Mouse (Mus musculus): ENCODE results near the gene Vps18.

Vps18 gene

GRCm38 (mm10) chr2:119292281-119292680 is 3.7 kb downstream of the Vps18 start:
- DNase-seq (ENCODE audit: low spot score in 2 of 2) = no peak

- no peak for DNase-seq (ENCODE audit: low spot score in 2 of 2)
Observed at GRCm38 (mm10) chr2:119292852-119293251, 4.3 kb downstream of the Vps18 start.

GRCm38 (mm10) chr2:119293311-119293710 is 4.8 kb downstream of the Vps18 start:
- DNase-seq (ENCODE audit: low spot score in 2 of 2) = no peak

GRCm38 (mm10) chr2:119293776-119294390 is 5.3 kb downstream of the Vps18 start:
- no peak for DNase-seq (ENCODE audit: low spot score in 2 of 2)

GRCm38 (mm10) chr2:119294411-119294810 is 5.9 kb downstream of the Vps18 start:
- no peak for DNase-seq (ENCODE audit: low spot score in 2 of 2)

- DNase-seq (ENCODE audit: low spot score in 2 of 2) = no peak
Observed at GRCm38 (mm10) chr2:119296756-119297155, 8.2 kb downstream of the Vps18 start.

- no peak for DNase-seq (ENCODE audit: low spot score in 2 of 2)
Observed at GRCm38 (mm10) chr2:119297506-119297905, 9.0 kb downstream of the Vps18 start.

GRCm38 (mm10) chr2:119298330-119298729 is 9.8 kb downstream of the Vps18 start:
- peak; percentile 39 to 49 for DNase-seq (ENCODE audit: low spot score in 2 of 2)

GRCm38 (mm10) chr2:119298839-119299238 is 10.3 kb downstream of the Vps18 start:
- no peak for DNase-seq (ENCODE audit: low spot score in 2 of 2)

GRCm38 (mm10) chr2:119299981-119300818 is 11.7 kb downstream of the Vps18 start:
- DNase-seq (ENCODE audit: low spot score in 2 of 2) = peak; percentile 75 to 86

GRCm38 (mm10) chr2:119300819-119301493 is 12.4 kb downstream of the Vps18 start:
- DNase-seq (ENCODE audit: low spot score in 2 of 2) = no peak

- DNase-seq (ENCODE audit: low spot score in 2 of 2) = no peak
Observed at GRCm38 (mm10) chr2:119302876-119303275, 14.3 kb downstream of the Vps18 start.

GRCm38 (mm10) chr2:119304391-119304790 is 15.9 kb downstream of the Vps18 start:
- DNase-seq (ENCODE audit: low spot score in 2 of 2) = no peak

- DNase-seq (ENCODE audit: low spot score in 2 of 2) = no peak
Observed at GRCm38 (mm10) chr2:119304798-119305208, 16.3 kb downstream of the Vps18 start.

GRCm38 (mm10) chr2:119311544-119311943 is 23.0 kb downstream of the Vps18 start:
- DNase-seq (ENCODE audit: low spot score in 2 of 2) = no peak

- no peak for DNase-seq (ENCODE audit: low spot score in 2 of 2)
Observed at GRCm38 (mm10) chr2:119312380-119312958, 23.9 kb downstream of the Vps18 start.

GRCm38 (mm10) chr2:119313780-119314479 is 25.4 kb downstream of the Vps18 start:
- no peak for DNase-seq (ENCODE audit: low spot score in 2 of 2)

- DNase-seq (ENCODE audit: low spot score in 2 of 2) = no peak
Observed at GRCm38 (mm10) chr2:119314742-119315310, 26.3 kb downstream of the Vps18 start.

GRCm38 (mm10) chr2:119318043-119318710 is 29.6 kb downstream of the Vps18 start:
- DNase-seq (ENCODE audit: low spot score in 2 of 2) = no peak

- no peak for DNase-seq (ENCODE audit: low spot score in 2 of 2)
Observed at GRCm38 (mm10) chr2:119320571-119320970, 32.0 kb downstream of the Vps18 start.
